Mouse (Mus musculus): Measurements from ENCODE around the gene Ccdc141. TPM values are rescaled to one million over a fixed set of nuclear protein-coding genes. Genes with fewer than 3 reads are reported as not detected.
A peak's percentile ranks its signal among the peaks of the same experiment; 100 is the strongest.

Gene Ccdc141
- polyA plus RNA-seq, 1 experiment from 2014 or later: 12.7 TPM

DNA sequence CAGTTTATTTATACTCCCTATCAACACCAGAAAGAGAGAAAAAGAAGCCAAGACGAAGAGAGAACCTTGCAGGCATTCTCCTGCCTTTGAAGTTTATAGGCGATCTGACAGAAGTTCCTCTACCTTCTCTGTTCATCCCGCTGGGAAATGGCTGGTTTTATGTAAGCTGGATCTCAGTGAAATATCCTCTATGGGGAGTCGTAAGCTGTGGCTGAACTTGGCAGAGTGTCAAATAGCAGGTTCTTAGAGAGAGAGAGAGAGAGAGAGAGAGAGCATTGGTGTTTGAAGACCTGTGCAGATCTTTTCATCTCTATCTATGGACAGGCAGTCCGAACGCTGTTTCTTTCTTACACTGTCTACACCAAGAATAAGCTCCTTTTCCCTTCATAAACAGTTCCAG, 2.9 kb upstream of the Ccdc141 start:
- peaks cover 21% of the 10 kb centered on the region; the same call in 1 of the 2 replicates for H3K4me1 ChIP-seq (replicated peaks; ENCODE audit: insufficient read depth, low read length)
- no peak for TF ChIP-seq CTCF (IDR thresholded peaks at IDR 0.05; ENCODE audit: low read depth)
- no peak overlapping the region for H3K27ac ChIP-seq
- no peak for DNase-seq (ENCODE audit: low spot score)
- whole genome bisulfite sequencing: 48% methylated on average over 6 of the region's 6 CpGs
- no peaks in the 10 kb centered on the region for H3K9me3 ChIP-seq (replicated peaks; ENCODE audit: low read length)
- H3K36me3 ChIP-seq (ENCODE audit: insufficient read depth, low read length): no peaks in the 10 kb centered on the region
- no peaks in the 10 kb centered on the region for H3K27me3 ChIP-seq (ENCODE audit: insufficient read depth, low read length)
- H3K4me3 ChIP-seq (replicated peaks; ENCODE audit: low read depth, low read length): no peak overlapping the region
- H3K4me2 ChIP-seq (ENCODE audit: low read length): no peak overlapping the region
- no peak for ATAC-seq (replicated peaks; ENCODE audit: low FRiP score, low read depth)
- no peak overlapping the region for H3K9ac ChIP-seq (ENCODE audit: low read depth, low read length)

DNA sequence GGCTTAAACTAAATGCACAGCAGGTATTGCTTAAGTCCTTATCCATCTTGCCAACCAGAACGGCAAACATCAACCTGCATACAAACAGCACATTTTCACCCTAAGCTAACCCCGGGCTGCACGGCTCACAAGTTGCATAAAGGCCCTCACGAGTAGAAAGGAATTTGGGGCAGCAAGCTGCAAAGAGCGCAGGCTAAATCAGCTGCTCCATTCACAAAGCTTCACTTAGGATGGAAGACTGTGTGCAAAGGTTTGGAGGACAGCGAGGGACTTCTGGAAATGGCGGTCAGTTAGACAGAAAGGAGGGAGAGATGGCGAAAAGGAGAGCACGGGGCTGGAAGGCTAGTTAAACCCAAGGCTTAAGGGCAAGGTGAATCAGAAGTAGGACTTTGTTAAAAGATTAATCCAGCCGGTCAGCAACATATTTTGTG, 1.8 kb upstream of the Ccdc141 start:
- Histone ChIP-seq H3K27me3 (ENCODE audit: insufficient read depth, low read length) (no peaks in the 10 kb centered on the region), H3K9me3 (replicated peaks; ENCODE audit: low read length) (no peaks in the 10 kb centered on the region), H3K4me3 (replicated peaks; ENCODE audit: low read depth, low read length) (no peak overlapping the region), H3K27ac (peak overlapping the region; percentile 85), H3K9ac (ENCODE audit: low read depth, low read length) (0 out of 2 replicates have a peak overlapping the region, but pooled peaks have one; percentile 24), H3K36me3 (ENCODE audit: insufficient read depth, low read length) (no peaks in the 10 kb centered on the region), H3K4me2 (ENCODE audit: low read length) (peak overlapping the region; percentile 66), H3K4me1 (replicated peaks; ENCODE audit: insufficient read depth, low read length) (peaks cover 21% of the 10 kb centered on the region; the same call in 1 of the 2 replicates)
- DNase-seq (ENCODE audit: low spot score): peak; percentile 50
- 40% methylated on average over 10 of the region's 10 CpGs for WGBS
- no peak for TF ChIP-seq CTCF (IDR thresholded peaks at IDR 0.05; ENCODE audit: low read depth)
- ATAC-seq (replicated peaks; ENCODE audit: low FRiP score, low read depth): peak; percentile 18; the same call in 1 of the 2 replicates

DNA sequence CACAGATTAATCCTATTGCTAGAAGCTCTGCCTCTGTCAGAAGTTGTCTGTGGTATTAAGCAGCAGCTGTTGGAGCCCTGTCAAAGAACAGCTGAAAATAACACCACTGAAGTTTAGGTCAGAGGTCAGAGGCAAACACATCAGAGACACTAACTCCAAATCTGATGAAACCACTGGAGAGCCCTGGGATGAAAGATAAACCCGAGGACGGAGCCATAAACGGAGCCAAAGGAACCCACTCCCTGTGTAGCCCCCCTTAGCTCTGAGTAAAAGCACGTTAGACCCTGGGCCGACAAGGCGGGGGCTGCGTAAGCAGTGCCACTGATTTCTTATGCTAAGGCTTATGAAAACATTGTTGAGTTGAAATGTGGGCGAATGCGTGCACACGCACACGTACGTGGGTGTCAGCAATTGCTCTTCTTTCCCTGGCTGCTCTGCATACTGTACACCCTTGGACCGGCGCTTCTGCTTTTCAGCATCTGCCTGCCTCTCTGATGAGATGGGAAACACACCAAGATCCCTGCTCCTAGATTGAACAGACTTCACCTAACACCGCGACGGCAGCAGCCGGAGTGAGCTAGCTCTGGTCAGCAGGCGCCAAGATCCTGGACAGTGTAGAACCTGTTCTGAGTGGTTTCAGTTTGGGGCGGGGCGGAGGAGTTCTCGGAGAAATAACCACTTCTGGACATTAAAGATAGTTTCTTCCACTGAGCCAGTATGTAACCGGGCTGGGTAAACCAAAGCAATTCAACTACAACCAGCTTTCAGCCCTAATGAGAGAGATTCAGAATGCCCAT, 1.2 kb upstream of the Ccdc141 start:
- Histone ChIP-seq H3K4me1 (replicated peaks; ENCODE audit: insufficient read depth, low read length) (peaks cover 21% of the 10 kb centered on the region; the same call in 1 of the 2 replicates), H3K36me3 (ENCODE audit: insufficient read depth, low read length) (no peaks in the 10 kb centered on the region), H3K4me2 (ENCODE audit: low read length) (peak overlapping the region; percentile 66), H3K9ac (ENCODE audit: low read depth, low read length) (no peak overlapping the region), H3K9me3 (replicated peaks; ENCODE audit: low read length) (no peaks in the 10 kb centered on the region), H3K27ac (peak overlapping the region; percentile 85), H3K27me3 (ENCODE audit: insufficient read depth, low read length) (no peaks in the 10 kb centered on the region), H3K4me3 (replicated peaks; ENCODE audit: low read depth, low read length) (peak overlapping the region; percentile 19; the same call in 1 of the 2 replicates)
- no peak for TF ChIP-seq CTCF (IDR thresholded peaks at IDR 0.05; ENCODE audit: low read depth)
- DNase-seq (ENCODE audit: low spot score) (peak; percentile 67), ATAC-seq (replicated peaks; ENCODE audit: low FRiP score, low read depth) (peak; percentile 81)
- 19% methylated on average over 23 of the region's 23 CpGs for WGBS

DNA sequence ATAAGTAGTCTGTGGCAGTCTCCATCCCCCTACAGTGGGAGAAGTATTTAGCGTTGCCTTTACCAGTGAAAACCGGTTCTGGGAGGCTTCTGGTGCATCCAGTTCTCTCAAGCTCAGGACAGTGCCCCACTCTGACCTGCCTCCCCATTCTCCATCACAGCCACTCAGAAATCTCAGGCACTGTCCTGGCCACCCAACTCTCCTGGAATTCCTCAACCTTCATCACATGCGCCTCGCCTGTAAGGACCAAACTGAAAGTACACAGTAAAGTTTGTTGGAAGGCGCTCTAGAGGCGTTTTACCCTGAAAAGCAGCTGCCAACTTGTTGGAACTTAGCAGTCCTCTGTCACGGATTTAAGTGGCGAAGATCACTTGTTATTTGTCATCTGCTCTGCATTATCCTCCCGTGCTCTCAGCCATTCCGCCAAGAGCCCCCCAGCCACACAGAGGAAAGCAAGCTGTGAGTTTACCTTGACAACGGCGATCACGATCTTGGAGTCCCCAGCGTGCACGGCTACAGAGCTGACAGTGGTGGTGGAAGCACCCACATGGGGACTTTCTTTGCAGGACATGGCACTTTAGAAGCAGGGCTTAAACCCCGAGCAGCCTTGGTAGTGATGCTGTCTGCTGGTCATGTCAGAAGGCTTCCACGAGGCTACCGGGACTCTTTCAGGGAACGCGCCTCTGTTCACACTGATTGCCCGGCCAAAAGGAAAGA, 362 bp downstream of the Ccdc141 start:
- H3K4me2 ChIP-seq (ENCODE audit: low read length): peak overlapping the region; percentile 66
- H3K27ac ChIP-seq: peak overlapping the region; percentile 85
- peak; percentile 74 for DNase-seq (ENCODE audit: low spot score)
- H3K9ac ChIP-seq (ENCODE audit: low read depth, low read length): peak overlapping the region; percentile 61
- TF ChIP-seq CTCF (IDR thresholded peaks at IDR 0.05; ENCODE audit: low read depth): no peak
- H3K4me3 ChIP-seq (replicated peaks; ENCODE audit: low read depth, low read length): peak overlapping the region; percentile 47
- H3K27me3 ChIP-seq (ENCODE audit: insufficient read depth, low read length): no peaks in the 10 kb centered on the region
- no peaks in the 10 kb centered on the region for H3K36me3 ChIP-seq (ENCODE audit: insufficient read depth, low read length)
- ATAC-seq (replicated peaks; ENCODE audit: low FRiP score, low read depth): peak; percentile 76
- no peaks in the 10 kb centered on the region for H3K9me3 ChIP-seq (replicated peaks; ENCODE audit: low read length)
- WGBS: under 1% methylated on average over 21 of the region's 21 CpGs
- peaks cover 21% of the 10 kb centered on the region; the same call in 1 of the 2 replicates for H3K4me1 ChIP-seq (replicated peaks; ENCODE audit: insufficient read depth, low read length)

GRCm38 (mm10) chr2:77169218-77169617, 1.2 kb downstream of the Ccdc141 start:
- no peak for DNase-seq (ENCODE audit: low spot score)
- 78% methylated on average over 4 of the region's 4 CpGs for WGBS
- Histone ChIP-seq H3K4me3 (replicated peaks; ENCODE audit: low read depth, low read length) (peak overlapping the region; percentile 47; the same call in 1 of the 2 replicates), H3K27me3 (ENCODE audit: insufficient read depth, low read length) (no peaks in the 10 kb centered on the region), H3K36me3 (ENCODE audit: insufficient read depth, low read length) (no peaks in the 10 kb centered on the region), H3K4me2 (ENCODE audit: low read length) (peak overlapping the region; percentile 66), H3K4me1 (replicated peaks; ENCODE audit: insufficient read depth, low read length) (peaks cover 21% of the 10 kb centered on the region; the same call in 1 of the 2 replicates), H3K9me3 (replicated peaks; ENCODE audit: low read length) (no peaks in the 10 kb centered on the region), H3K9ac (ENCODE audit: low read depth, low read length) (peak overlapping the region; percentile 25; the same call in 1 of the 2 replicates), H3K27ac (peak overlapping the region; percentile 85)
- TF ChIP-seq CTCF (IDR thresholded peaks at IDR 0.05; ENCODE audit: low read depth): no peak
- ATAC-seq (replicated peaks; ENCODE audit: low FRiP score, low read depth): no peak

- no peak overlapping the region for H3K4me3 ChIP-seq (replicated peaks; ENCODE audit: low read depth, low read length)
- peaks cover 21% of the 10 kb centered on the region; the same call in 1 of the 2 replicates for H3K4me1 ChIP-seq (replicated peaks; ENCODE audit: insufficient read depth, low read length)
- WGBS: 94% methylated on average over 7 of the region's 7 CpGs
- H3K4me2 ChIP-seq (ENCODE audit: low read length): 0 out of 2 replicates have a peak overlapping the region, but pooled peaks have one; percentile 66
- H3K9me3 ChIP-seq (replicated peaks; ENCODE audit: low read length): no peaks in the 10 kb centered on the region
- no peak for DNase-seq (ENCODE audit: low spot score)
- H3K27me3 ChIP-seq (ENCODE audit: insufficient read depth, low read length): no peaks in the 10 kb centered on the region
- no peak overlapping the region for H3K9ac ChIP-seq (ENCODE audit: low read depth, low read length)
- 0 out of 2 replicates have a peak overlapping the region, but pooled peaks have one; percentile 85 for H3K27ac ChIP-seq
- no peak for ATAC-seq (replicated peaks; ENCODE audit: low FRiP score, low read depth)
- no peaks in the 10 kb centered on the region for H3K36me3 ChIP-seq (ENCODE audit: insufficient read depth, low read length)
- TF ChIP-seq CTCF (IDR thresholded peaks at IDR 0.05; ENCODE audit: low read depth): no peak
Observed at GRCm38 (mm10) chr2:77168781-77169180, 1.7 kb downstream of the Ccdc141 start.
